Mouse (Mus musculus) heart, adult 10 weeks (tissue): ENCODE results near the gene Olfr281. TPM values are rescaled to one million over a fixed set of nuclear protein-coding genes. Genes with fewer than 3 reads are reported as not detected.

Experiments
- polyA plus RNA-seq: library from polyadenylated mRNA; stranded (reverse); fragments of 350-450 nt; fragmentation: Illumina TruSeq; extraction: RNeasy Lipid Tissue Mini Kit (QIAGEN cat#74804); gene quantifications from one replicate; pipeline ENCODE4 v1.2.3, GENCODE M21; 2014; ENCODE audit warnings: low read depth, low replicate concordance

Gene Olfr281
- polyA plus RNA-seq, result not detected

DNA sequence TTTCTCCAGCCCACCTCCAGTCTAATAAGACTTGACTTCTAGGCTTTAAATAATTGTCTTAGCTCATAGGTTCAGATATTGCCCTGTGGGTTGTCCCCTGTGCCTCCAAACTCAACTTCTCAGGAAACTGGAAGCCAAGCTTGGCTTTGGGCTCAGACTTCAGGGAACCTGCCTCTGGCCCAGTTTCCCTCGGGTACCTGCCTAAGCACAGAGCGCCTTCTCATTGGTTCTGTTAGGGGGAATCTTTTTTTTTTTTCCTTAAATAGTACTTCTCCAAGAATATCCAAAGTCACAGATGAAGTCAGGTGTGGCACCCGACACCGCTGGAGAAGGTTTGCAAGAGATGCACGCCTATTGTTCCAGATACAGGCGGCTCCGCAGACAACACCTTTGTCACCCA lies at the start of gene Olfr281:
Gene Olfr281 (plus strand): TSS at position 301 of the 400 bp plus-strand sequence.

DNA sequence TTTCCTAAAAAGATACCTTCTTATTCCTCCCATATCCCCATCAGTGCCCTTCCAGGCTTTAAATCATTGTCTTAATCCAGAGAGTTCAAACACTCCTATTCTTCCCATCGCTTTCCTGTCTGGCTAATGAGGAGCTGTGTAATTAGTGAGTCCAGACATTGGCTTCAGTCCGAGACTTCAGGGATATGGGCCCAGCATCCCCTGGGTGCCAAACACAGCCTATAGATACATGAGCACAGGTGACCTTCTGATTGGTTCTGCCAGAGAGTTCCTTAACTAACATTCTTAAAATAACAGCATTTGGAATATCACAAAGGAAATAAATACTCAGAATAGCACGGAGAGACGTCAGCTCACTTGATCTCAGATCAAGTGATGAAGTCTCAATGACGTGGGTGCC lies 21.5 kb upstream of the Olfr281 start, which contains the start of gene Olfr282:
Gene Olfr282 (plus strand): TSS at position 301 of the 400 bp plus-strand sequence.

DNA sequence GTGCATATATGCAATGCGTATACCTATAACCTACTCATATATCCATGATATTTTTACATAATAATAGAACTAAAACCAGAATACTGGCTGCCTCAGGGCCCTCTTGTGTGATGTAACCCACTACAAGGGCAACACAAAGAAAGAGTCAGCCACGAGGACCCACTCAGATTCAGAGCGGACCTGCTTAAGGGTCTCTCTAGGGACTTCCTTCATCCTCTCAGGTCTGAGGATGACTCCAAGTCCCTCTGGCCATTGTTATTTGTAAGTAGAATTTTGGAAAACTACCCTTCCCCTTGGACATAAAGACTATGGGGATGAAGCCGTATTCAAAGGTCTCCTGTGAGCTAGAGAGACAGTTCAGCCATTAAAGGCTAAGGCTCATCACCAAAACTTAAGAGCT lies 17.2 kb downstream of the Olfr281 start, which contains the start of gene OR5BS1P:
Gene OR5BS1P (plus strand): TSS at position 301 of the 400 bp plus-strand sequence.

DNA sequence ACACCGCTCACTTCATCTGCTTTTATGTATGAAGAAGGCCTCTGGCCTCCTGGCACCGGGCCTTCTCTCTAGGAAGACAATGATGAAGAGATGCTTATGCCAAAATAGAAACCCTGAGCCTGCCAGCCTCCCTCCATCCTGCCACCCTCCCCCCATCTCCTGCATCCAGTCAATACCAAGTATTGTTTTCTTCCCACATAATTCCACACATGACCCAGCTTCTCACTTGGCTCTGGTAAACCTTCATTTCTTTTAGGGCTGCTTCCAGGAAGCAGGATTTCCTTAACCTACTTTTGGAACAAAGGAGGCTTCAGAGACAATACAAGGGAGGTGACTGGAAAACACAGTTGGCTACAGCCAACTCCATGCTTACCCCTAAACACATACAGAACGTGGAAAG lies 30.3 kb downstream of the Olfr281 start, which contains the start of gene Lalba:
Gene Lalba (minus strand): TSS at position 21 of the 400 bp plus-strand sequence.

DNA sequence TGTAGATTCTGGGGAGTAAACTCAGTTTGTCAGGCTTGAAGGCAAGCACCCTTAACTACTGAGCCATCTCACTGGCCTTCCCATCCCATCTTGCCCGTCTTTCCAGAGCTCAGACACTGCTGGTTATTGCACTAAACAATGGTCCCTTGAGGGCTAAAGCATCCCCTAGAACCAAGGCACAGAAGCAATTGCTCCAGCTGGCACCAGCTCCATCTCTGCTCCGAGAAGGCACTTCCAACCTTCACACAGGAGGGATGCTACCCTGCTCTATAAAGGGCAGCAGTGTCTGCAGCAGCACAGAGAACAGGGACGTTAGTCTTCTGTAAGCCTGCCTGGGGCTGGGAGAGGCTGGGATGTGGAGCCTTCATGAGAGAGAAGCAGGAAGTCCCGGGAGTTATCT lies 39.7 kb downstream of the Olfr281 start, which contains the start of gene Olfr279:
Gene Olfr279 (plus strand): TSS at position 301 of the 400 bp plus-strand sequence.

Other genes with a start within 250 kb of the Olfr281 start
- not detected for gene Gm44579, start 231.6 kb upstream of the Olfr281 start, polyA plus RNA-seq
- not detected for gene Olfr287, start 231.5 kb upstream of the Olfr281 start, polyA plus RNA-seq
- gene Olfr286, start 218.1 kb upstream of the Olfr281 start, polyA plus RNA-seq, result not detected
- gene H1fnt, start 195.3 kb upstream of the Olfr281 start, polyA plus RNA-seq, result not detected
- 5.4 TPM for gene Zfp641, start 156.4 kb upstream of the Olfr281 start, polyA plus RNA-seq
- not detected for gene Olfr285, start 135.2 kb upstream of the Olfr281 start, polyA plus RNA-seq
- not detected for gene Olfr284, start 111.6 kb upstream of the Olfr281 start, polyA plus RNA-seq
- not detected for gene Olfr283, start 71.6 kb upstream of the Olfr281 start, polyA plus RNA-seq
- not detected for gene Olfr282, start 21.4 kb upstream of the Olfr281 start, polyA plus RNA-seq
- gene OR5BS1P, start 17.3 kb downstream of the Olfr281 start, polyA plus RNA-seq, result not detected
- gene Lalba, start 30.1 kb downstream of the Olfr281 start, polyA plus RNA-seq, result not detected
- not detected for gene Olfr279, start 39.8 kb downstream of the Olfr281 start, polyA plus RNA-seq
- 63.5 TPM for gene Kansl2, start 81.7 kb downstream of the Olfr281 start, polyA plus RNA-seq
- 17.2 TPM for gene Ccnt1, start 118.3 kb downstream of the Olfr281 start, polyA plus RNA-seq
- not detected for gene 4930415O20Rik, start 118.4 kb downstream of the Olfr281 start, polyA plus RNA-seq
- 171 TPM for gene Adcy6, start 157.5 kb downstream of the Olfr281 start, polyA plus RNA-seq
- 4.8 TPM for gene Cacnb3, start 178.3 kb downstream of the Olfr281 start, polyA plus RNA-seq
- gene Ddx23, start 210.3 kb downstream of the Olfr281 start, polyA plus RNA-seq, result 46.9 TPM
- 2.2 TPM for gene Rnd1, start 224.9 kb downstream of the Olfr281 start, polyA plus RNA-seq